Mouse (Mus musculus) c-Kit-positive CD71-positive TER-119-negative erythroid progenitor cells, embryonic 14.5 days (primary cell): ENCODE data around the gene Mark3.
"Not testable (repeated sequence)": the region's sequence is repeated elsewhere in the genome, so short reads cannot be mapped to it uniquely, and the experiment has no call there.

Experiments
- DNase-seq: peaks from one replicate; pipeline ENCODE4 v3.0.0-alpha.2; 2013; ENCODE audit warnings: low read depth

The Mark3 gene

DNA sequence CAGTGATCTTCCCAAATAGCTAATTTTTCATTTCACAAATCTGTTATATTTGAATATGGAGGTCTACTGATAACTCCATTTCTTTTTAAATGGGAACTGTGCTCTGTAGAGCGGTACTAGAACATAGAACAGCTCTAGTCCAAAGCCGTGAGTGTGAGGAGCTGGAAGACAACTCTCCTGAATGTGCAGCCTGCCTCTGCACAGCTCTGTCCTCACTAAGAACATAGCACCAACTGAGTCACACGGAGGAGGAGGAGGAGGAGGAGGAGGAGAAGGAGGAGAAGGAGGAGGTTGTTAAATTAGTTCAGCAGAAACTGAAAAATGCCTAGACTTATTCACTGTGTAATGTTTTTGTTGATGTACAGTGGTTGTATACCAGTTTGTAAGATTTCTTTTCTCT is 78.6 kb downstream of the Mark3 start:
- no peak for DNase-seq

DNA sequence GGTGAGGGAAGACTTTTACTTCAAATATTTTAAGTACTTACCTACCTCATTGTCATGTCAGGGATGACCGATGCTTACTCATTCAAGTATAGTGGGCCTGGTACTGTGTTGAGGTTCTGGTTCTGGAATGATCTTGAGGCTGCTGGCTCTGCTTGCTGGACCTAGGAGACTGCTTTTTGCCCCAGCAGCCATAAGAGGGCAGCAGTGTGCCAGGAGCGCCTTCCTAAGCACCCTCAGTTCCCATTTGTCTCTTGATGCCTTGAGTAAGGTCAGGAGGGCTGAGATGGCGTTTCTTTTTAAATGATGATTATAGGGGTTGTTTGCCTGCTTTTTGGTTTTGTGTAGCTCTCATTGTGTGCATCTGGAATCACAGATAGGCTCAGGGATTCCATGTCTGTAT is 79.1 kb downstream of the Mark3 start:
- DNase-seq: peak; percentile 50

- no peak for DNase-seq
These were observed 81.4 kb downstream of the Mark3 start for GRCm38 (mm10) chr12:111655695-111656094.

DNA sequence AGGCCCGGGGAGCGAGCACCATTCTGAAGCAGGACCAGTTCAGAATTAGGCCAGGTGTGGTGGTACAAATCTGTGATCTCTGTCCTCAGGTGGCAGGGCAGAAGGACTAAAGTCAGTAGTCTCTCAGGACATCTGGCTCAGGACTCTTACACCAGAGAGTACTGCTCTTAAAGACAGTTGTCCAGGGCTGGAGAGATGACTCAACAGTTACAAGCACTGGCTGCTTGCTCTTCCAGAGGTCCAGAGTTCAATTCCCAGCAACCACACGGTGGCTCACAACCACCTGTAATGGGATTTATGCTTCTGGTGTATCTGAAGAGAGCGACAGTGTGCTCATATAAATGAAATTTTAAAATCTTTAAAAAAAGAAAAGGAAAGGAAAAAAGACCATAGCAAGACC is 85.0 kb downstream of the Mark3 start:
- DNase-seq: no peak

DNA sequence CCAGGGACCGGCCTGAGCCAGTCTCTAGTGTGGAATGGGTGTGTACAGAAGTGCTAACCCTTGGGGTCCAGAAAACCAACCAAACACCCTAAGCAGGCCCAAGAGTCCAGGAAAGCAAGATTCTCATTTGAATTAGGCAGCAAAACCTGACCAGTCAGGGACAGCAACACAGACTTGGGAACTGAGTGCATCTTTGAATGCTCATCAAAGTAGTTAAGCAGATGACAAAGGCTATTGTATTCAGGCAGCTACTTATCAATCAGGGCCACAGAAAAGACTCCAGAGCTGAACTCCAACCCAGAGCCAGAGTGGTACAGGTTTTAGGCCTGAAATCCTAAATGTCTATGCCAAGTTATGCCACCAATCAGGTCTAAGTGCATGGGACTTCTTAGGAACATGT is 86.3 kb downstream of the Mark3 start:
- no peak for DNase-seq

DNA sequence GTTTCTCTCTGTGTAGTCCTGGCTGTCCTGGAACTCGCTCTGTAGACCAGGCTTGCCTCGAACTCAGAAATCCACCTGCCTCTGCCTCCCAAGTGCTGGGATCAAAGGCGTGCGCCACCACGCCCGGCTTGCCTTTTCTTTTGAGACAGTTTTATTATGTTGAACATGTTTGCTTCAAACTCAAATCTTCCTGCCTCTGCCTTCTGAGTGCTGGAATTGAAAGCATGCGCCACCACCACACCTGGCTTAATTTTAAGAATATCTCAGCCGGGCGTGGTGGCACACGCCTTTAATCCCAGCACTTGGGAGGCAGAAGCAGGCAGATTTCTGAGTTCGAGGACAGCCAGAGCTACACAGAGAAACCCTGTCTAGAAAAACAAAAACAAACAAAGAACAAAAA is 87.2 kb downstream of the Mark3 start:
- not testable (repeated sequence) for DNase-seq

DNA sequence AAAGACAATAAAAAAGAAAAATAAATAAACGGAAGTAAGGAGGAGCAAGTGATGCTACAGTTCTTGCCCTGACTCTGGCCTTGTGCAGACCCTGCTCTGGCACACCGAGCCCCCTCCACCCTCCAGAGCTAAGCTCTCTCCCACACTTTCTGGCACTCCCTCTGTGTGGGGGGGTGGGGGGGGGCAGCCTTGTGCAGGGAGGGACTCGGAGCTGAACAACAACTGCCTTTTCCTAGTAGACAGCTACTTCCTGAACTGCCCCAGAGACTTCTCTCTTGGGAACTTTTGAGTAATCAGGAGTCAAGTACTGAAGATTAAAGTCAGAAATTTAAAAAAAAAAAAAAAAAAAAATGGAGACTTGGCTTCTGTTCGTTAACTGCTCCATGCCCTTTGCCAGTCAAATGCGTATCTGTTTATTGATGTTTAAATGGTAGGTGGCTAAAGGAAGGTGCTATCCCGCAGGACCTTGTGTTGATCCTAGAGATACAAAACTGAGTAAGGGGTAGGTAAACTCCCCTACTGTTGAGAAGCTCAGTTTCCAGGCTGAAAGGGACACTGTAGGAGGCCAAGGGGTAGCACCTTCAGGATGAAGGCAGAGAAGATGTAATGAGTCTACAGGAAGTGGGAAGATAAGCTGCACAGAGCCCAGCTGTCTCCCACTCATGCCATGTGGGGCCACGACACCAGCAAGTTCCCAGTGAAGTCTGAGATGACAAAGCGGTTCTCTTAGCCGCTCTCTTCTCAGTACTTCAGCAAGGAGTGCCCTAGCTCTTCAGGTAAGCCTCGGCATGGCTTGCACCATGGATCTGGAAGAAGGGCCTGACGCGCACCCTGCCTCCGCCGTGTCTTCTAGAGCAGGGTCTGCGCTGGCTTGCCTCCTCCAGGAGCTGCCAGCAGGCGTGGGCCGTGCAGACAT is 89.2 kb downstream of the Mark3 start:
- DNase-seq: no peak

GRCm38 (mm10) chr12:111664144-111664634 is 89.9 kb downstream of the Mark3 start:
- DNase-seq: no peak

GRCm38 (mm10) chr12:111665041-111665880 is 90.9 kb downstream of the Mark3 start:
- DNase-seq: no peak

GRCm38 (mm10) chr12:111666380-111666779 is 92.1 kb downstream of the Mark3 start:
- no peak for DNase-seq

- DNase-seq: no peak
These were observed 93.1 kb downstream of the Mark3 start for GRCm38 (mm10) chr12:111667421-111667820.

DNA sequence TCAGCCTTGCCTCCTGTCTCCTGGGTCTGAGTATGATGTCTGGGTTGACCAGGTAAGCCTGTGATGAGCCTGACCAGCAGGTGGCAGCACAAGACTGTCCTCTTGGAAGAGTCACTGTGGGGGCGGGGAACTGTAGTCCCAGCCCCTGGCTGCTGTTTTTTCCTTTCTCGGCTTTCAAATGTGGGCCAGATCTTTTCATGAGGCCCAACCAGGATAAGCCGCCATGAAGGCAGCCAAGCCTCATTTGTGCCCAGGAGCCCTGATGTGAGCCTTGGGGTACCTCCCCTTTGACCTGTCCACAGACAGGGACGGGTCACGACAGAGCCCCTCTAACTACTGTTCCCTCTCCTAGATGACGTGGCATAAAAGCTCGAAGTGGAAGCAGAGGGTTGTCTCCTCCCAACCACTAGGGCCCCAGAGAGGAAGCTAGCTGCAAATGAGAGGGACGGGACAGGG is 94.2 kb downstream of the Mark3 start:
- DNase-seq: peak; percentile 91

DNA sequence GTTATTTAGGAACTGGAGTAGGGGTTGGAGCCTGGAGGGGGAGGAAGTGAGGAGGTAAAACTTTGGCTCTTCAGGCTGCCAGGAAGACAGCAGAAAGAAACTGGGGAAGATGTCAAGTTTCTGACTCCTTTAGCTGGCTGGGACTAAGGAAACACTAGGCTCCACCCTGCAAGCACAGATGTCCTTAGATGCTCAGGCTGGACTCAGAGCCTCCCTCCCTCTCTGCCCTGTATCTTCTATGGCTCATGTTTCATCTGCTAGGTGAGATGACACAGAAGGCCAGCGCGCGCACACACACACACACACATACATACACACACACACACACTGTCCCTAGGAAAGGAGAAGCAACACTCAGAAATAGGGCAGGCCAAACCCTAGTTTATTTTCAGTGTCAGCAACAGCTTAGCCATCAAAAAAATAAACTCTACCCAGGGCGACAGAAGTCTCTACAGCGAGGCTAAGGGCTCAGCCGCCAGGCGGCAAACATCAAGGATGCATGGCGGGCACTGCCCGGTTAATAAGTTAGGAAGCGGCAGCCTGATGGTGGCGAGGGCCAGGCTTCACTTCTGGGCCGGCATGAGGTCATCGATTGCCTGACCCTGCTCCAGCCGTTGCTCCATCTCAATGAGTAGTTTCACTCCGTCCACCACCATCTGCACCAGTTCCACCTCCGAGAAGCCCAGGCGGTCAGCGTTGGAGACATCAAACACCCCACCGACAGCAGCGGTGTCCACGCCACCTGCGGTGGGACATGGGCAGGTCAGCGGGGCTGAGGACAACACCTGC is 94.9 kb downstream of the Mark3 start:
- no peak for DNase-seq

DNA sequence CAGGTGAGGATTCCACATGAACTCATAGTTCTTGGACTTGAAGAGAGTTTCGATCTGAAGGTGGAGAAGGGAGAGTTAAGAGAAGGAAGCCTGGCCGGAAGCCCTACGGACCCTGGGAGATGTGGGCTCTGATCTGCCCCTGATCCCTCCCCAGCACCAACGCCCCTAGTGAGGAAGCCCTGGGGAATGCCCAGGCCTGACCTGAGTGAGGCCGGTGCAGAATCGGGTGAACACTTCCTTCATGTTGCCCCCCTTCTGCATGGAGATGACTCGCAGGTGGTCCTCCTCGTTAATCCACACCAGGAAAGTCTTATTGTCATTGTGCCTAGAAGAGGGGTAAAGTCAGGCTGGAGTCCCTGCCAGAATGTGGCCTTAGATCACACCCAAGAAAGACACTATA is 95.6 kb downstream of the Mark3 start:
- DNase-seq: no peak

DNA sequence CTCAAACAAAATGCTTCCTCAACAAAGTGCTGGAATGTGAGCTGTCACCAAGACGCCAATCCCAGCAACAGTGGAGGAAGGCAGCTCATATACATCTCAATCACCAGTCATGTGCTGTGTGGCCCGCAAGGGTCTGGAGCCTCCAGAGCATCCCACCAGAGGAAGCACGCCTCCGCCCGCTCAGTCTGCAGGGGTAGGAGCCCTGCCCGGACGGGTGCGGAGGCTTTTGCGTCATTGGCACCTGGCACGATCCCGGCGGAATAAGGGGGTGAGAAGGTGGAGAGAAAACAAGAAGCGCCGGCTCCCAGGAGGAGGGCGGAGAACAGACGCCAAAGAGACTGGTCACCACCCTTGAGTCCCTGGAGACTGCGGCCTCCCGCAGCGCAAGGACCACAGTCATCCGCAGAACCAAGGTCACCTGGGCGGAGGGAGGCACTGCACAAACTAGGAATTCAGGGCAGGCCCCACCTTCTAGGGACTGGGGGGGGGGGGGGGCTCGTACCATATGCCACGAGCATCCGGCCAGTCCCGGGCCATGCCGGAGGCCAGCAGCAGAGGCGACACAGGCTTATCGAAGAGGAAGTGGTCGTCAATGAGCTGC is 96.1 kb downstream of the Mark3 start:
- DNase-seq: no peak

DNA sequence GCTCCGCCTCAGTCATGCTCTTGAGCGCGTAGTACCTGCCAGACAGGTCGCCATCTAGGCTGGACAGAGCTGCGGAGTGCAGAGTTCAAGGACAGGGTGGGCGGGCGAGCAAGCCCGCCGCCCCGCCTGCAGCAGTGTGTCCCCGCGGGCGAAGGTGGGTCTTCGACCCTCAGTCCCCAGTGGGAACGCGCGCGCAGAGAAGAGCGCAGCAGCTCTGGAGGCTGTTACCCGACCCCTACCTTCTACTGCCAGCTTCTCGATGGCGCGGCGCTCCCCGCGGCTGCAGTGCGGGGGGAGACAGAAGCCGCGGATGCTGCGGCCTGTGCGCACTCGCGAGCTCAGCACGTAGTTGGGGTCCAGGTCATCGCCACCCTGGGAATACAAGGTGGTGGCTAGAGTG is 96.7 kb downstream of the Mark3 start:
- no peak for DNase-seq

DNA sequence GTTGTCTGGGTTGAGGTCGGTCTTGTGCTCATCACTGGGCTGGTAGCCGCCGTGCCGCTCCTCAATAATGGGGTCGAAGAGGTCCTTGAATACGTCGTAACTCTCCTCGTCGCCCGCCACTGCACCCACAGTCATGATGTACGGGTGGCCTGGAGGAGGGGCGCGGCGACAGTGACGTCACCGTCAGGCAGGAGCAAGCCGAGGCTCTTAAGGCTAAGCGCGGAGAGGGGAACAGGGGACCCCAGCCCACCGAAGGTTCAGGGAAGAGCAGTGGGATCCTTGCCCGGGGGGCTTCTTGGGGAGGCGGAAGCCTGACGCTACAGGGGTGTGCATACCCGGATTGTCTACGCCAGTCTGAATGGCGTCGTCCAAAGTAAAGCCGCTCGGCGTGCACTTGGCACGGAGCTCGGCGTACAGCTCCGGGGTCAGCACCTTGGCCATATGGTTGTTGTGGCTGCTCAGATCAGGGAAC is 97.1 kb downstream of the Mark3 start:
- DNase-seq: no peak

DNA sequence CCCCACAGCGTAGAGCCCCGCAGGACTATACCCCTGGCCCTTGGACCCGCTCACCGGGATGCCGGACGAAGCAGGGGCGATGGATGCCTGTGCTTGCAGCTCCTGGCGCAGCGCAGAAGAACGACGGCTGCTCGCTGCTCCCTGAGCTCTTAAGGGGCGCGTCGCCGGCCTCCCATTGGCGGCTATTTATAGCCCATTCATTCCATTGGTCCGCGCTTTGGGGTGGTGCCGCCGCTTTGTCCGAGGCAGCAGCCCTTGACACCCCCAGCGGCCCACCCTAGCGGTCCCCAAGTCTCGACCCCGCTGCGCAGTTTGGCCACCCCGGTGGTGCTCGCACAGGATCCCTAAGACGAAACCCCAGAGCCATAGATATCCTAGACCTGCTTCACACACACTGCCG is 97.9 kb downstream of the Mark3 start, which contains the start of gene Ckb:
TSS of gene Ckb (minus strand) at position 163 of the 400 bp plus-strand sequence.
- no peak for DNase-seq

DNA sequence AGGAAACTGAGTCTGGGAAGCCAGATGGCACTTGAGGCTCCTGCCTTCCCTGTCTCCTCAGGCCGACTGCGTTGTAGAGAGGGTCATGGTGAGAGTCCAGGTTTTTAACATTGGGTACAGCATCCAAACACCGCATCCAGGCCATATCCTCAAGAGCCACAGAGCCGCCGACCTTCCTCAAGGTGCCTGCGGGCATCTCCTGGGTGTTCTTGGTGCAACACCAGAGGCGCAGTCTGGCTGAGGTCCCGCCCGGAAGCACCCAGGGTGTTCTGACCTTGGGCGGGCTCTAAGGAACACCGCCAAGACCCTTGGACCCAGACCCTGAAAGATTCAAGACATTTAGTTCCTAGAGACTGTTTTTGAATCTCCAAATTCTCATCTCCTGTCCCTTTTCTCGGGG is 98.3 kb downstream of the Mark3 start:
- no peak for DNase-seq

DNA sequence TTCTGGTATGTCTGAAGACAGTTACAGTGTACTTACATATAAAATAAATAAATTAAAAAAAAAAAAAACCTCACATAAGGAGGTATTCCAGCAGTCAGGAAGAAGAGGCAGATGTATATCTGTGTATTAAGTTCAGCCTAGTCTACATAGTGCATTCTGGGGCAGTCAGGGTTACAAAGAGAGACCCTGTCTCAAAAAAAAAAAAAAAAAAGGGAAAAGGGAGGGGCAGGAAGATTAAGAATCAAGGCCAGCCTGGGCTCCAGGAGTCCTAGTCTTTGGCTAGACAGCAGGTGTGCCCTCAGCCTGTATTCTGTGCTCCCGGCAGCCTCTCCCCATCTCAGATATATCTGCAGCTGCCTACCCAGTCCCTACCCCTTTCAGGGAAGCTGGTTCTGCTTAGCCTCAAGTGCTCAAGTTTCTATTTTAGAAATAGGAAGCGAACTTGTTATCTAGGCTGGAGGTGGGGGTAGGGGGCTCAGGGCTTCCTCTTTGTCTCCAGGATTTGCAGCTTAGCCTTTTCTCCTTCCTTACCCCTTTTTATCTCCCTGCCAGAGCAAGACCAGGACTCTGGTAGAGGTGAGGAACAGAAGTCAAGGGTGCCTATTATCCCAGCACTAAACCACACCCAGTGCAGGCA is 100.6 kb downstream of the Mark3 start:
- DNase-seq: no peak
